Mouse (Mus musculus): ENCODE data around the gene Gnb1l.

- TF ChIP-seq GATA1 (IDR thresholded peaks at IDR 0.05; ENCODE audit: borderline replicate concordance, low read length) (no peak), FLI1 (IDR thresholded peaks at IDR 0.05; ENCODE audit: low read length) (no peak)
These were observed 15.0 kb downstream of the Gnb1l start for GRCm38 (mm10) chr16:18513508-18513907.
